Mouse (Mus musculus) thymus, adult 18-20 months (tissue): ENCODE data around the gene Lrch4.

Experiments used
- DNase-seq, 2 experiments: peaks; one replicate each; pipeline ENCODE4 v3.0.0; 2022; ENCODE audit warnings: mixed read lengths in 2 of 2

Lrch4 gene

DNA sequence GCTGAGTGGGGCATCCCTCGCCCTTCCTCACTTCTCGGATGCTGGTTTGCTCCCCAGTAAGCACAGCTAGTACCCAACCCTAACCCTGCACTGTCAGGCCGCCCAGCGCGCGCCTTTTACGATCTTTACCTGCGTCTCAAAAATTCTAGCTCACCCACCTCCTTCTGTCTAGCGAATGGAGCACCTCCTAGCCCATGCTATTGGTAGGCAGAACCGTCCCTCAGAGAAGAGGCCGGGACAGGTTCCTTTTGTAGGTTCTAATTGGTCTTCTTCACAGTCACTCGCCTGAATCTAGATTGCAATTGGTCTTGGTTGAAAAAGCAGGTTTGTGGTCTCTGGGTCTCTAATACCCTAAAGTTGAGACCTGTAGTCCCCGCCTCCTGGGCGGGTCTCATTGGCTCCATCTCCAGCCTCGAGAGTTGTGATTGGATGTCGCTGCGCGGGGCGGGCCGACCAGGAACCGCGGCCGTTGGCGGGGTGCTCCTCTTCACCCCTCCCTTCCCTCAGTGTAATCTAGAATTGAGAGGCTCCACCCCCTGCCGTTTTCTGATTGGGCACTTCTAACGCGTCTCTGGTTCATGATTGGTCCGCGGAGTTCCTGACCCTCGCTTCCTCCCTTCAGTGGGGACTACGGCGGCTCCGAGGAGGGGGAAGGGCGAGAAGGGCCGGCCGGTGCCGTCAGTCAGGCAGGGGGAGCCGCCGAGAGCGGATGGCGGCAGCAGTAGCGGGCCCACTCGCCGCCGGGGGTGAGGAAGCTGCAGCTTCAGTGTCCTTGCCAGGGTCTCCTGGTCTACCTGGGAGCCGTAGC lies at the start of gene Lrch4, which contains the start of the genes Fbxo24 and Gm20605:
Lrch4 (plus strand) TSS at position 624 of the 808 bp plus-strand sequence.
Fbxo24 (minus strand) TSS at position 505 of the 808 bp plus-strand sequence.
Gm20605 (plus strand) TSS at position 678 of the 808 bp plus-strand sequence.
- DNase-seq, result peak; percentile 99 to 100

DNA sequence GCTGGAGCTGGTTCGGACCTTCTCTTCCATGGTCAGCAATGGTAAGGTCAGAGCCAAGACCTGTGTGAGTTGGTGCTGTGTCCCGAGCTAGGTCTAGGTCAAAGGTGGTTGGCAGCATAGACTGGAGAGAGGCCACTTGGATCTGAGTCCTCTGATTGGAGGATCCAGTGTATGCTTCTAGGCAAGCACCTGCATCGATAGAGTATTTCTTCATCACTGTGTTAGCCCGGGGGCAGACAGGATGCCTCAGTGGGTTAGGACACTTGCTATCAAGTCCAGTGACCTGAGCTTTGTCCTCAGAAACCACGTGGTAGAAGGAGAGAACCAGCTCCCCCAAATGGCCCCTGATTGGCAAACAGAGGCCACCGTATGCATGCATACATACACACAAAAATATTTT lies 48.7 kb upstream of the Lrch4 start:
- no peak for DNase-seq

- no peak for DNase-seq
Observed at GRCm38 (mm10) chr5:137582702-137583101, 46.2 kb upstream of the Lrch4 start.

GRCm38 (mm10) chr5:137583670-137584169 lies 45.2 kb upstream of the Lrch4 start:
- no peak for DNase-seq

DNA sequence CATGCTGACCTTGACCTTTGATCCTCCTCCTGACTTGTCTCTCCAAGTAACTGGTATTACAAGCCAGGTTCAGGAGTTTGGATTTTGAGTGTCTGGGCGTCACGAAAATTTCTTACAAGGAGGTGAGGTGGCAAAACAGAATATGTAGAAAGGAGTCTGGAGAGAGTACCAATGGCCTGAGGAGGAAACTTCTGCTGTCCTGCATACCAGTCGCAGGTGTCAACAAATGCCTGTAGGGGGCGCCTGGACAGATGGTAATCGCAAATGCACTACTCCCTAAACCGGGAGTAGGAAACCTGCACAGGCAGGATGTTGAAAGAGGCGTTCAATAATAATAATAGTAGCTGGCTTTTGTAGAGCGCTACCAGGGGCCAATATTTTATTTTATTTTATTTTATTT lies 43.9 kb upstream of the Lrch4 start:
- DNase-seq, result peak in 1 of 2 experiments; percentile 49

DNA sequence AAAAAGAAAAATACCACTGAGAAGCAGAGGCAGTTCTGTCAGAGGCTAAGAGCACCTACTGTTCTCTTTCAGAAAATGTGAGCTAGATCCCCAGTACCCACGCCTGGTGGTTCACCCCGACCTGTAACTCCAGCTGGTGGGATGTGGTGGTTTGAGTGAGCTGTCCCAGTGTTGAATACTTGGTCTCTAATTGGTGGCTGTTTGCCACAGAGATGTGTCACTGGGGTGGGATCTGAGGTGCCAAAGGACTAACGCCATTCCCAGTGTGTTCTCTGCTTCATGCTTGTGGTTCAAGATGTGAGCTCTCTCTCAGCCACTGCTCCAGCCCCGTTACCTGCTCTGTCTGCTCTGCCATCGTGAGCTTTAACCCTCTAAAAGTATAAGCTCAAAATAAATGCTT lies 38.4 kb upstream of the Lrch4 start:
- DNase-seq, result no peak

DNA sequence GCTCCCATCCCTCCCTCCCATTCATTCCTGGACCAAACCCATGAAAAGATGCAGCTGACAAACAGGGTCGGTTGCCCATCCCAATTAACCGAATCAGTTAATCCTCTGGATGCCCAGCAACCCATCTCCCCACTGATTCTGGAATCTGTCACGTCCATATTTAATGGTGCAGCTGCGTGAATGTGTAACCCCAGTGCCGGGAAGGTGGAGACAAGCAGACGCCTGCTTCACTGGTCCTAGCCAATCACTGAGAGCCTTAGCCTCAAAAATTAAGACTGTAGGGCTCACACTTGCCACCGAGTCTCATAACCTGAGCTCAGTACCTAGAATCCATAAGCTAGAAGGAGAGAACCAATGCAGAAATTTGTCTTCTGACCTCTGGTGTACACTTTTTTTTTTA lies 33.0 kb upstream of the Lrch4 start:
- DNase-seq, result no peak

GRCm38 (mm10) chr5:137596601-137597261 lies 32.2 kb upstream of the Lrch4 start:
- peak in 1 of 2 experiments; percentile 48 for DNase-seq

- DNase-seq, result no peak
Observed at GRCm38 (mm10) chr5:137597625-137598024, 31.3 kb upstream of the Lrch4 start.

DNA sequence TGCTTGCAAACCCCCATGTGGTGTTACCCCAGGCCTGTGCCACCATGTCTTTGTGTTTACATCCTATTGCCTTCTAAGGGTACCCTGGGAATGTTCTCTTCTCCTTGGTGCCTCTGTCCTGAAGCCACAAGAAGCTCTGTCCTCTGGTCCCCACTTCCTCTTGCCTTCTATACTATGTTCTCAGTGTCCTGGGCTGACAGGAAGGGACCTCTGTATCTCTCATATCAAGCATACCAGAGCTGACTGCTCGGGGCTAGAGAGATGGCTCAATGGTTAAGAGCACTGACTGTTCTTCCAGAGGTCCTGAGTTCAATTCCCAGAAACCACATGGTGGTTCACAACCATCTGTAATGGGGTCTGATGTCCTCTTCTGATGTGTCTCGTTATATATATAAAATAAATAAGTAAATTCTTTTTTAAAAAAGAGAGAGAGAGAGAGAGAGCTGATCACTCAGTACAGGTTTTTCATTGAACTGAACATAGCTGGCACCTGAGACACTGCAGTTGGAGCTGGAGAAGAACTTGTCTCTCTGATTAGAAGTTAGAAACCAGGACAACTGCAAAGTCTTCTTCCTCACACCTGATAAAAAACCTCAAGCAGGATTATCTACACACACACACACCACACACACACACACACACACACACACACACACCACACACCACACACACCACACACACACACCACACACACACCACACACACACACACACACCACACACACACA lies 30.7 kb upstream of the Lrch4 start:
- DNase-seq, result no peak

DNA sequence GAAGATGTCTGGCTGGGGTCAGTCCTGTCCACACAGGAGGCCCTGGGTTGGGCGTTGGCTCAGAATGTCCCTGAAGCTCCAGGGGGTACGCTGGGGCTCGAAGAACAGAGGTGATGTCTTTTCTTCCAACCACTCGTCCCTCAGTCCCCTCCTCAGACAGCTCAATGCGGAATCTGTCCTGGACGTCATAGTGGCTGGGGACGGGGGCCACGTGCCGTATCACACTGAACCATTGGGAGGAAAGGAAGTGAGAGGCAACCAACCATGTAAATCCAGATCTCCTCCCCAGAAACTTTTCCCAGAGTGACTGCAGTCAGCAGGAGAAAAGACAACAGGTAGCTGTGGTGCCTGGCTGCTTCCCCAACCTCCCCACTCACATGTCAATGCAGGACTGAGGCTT lies 29.3 kb upstream of the Lrch4 start:
- DNase-seq, result no peak

DNA sequence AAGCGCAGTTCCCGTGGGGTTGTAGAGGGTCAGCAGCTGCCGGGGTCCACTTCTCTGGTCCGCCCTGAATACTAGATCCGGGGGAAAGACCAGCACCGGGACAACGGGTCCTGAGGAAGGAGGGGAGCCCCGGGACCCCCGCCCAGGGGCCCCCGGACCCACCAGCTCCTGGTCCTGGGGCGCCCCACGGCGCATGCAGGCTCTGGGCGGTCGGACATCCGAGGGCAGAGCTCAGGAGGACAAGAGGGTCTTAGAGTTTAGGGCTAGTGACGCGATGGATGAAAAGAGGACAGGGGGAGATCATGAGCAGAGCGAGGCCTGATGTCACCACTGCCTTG lies 28.7 kb upstream of the Lrch4 start:
- no peak for DNase-seq

DNA sequence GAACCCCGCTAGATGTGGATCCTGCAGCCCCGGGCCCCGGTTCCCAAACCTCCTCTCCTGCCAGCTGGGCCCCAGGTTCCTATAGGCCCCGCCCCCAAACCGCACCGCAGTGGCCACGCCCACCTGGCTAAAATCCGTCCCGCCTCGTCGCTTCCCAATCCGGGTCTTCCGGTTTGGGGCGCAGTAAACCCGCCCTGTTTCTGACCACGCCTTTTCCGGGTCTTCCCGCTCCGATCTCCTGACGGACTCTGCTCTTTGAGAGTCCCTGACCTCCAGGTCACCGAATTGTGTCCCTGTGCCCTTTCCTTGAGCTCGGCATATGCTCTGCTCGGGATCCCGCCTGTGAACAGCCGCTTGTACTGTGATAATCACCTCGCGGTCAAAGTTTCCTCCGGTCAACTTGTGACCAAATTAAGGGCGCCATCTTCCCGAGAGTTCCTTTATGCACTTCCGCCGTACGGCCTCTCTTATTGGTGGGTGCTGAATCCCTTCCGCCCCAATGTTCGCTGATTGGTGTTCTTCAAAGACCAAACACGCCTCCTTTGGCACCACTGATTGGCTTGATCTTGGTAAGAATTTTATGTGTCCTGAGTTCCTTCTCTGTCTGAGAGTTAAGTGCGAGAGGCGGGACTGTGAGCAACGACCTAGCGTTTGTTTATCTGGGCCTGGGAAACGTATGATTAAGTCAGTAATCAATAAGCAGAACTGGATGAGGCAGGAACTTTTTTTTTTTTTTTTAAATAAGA lies 28.1 kb upstream of the Lrch4 start, which contains the start of gene Mospd3:
Mospd3 (minus strand) TSS at position 440 of the 746 bp plus-strand sequence.
- peak; percentile 93 to 96 for DNase-seq

DNA sequence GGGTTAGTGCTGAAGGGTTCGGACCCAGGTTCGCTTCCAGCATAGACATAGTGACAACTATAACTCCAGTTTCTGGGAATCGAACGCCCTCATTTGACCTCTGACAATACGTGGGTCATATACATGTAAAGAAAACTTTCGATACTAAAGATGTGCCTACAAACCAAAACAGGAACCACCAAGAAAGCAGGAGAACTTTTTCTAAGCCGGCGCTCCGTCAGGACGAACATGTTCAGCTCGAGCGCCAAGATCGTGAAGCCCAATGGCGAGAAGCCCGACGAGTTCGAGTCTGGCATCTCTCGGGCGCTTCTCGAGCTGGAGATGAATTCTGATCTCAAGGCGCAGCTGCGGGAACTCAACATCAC lies 27.6 kb upstream of the Lrch4 start:
- DNase-seq, result no peak

DNA sequence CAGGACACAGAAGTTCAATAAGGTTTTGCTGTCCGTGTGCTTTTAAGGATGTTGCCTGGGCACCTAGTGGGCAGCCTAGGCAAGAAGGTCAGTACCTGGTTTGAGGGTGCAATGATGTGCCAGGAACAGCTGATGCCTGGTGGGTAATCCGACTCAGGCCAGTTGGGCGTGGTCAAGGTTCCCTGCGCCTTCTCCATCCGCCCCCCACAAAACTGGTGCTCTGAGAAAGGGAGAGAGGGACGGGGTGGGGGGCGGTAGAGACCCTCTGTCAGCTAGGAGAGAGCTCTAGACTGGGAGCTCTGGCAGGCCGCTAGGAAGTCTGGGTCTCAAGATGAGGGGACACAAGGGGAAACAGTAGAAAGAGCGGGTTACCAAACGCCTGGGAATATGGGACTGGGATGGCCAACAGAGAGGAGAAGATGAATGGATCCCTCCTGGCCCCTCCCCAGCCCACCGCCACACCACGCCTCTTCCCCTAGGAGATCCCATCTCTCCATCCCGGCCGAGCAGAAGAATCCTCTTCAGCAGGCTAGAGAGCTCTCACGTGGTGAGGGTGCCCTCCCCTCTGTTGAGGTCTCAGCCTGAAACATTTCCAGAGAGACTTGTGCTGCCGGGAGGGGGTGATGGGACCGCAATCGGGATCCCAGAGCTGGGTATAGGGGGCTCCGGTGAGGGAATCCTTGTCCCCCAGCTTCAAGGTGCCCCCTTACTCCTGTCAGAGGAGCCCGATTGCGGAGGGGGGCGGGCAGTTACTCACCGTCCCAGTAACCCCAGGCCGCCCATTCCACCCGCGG lies 20.9 kb upstream of the Lrch4 start:
- DNase-seq, result no peak

DNA sequence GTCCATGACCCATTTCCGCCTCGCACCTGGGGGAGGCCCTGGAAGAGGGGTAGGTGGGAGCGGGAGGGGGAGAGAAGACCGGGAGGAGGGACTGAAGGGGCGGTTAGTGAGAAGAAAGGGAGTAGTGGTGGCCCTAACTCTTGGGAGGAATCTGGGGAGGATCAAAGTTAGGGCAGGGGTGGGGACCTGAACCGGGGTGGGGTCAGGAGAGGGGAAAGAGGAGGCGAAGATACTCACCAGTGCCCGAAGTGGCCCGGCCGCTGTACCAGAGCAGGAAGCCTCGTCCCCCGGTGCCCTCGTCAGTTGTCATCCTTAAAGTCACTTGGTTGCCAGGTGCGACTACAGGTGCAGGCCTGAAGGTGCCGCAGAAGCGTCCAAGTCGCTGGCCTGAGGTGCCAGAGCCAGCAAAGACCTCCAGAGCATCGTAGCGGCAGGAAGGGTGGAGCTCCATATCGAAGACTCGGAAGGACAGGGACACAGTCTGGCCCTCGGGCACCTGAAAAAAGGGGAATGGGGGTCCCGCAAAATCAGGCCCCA lies 20.2 kb upstream of the Lrch4 start:
- no peak for DNase-seq

- DNase-seq, result no peak
Observed at GRCm38 (mm10) chr5:137609292-137609691, 19.6 kb upstream of the Lrch4 start.

DNA sequence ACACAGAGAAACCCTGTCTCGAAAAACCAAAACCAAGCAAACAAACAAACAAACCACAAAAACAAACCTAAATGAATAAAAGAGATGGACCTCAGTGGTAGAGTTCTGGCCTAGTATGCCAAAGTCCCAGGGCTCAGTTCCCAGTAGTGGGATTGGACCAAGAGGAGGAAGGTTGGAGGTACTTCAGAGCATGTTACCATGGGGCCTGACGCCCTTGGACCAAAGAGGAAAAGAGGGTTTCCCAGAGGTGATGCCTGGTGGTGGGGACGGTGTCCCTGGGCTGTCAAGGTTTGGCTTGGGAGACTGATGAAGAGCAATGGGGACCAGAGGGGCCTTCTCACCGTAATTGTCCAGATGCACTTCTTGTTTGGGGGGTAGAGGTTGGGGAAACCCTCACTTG lies 18.9 kb upstream of the Lrch4 start:
- DNase-seq, result no peak

DNA sequence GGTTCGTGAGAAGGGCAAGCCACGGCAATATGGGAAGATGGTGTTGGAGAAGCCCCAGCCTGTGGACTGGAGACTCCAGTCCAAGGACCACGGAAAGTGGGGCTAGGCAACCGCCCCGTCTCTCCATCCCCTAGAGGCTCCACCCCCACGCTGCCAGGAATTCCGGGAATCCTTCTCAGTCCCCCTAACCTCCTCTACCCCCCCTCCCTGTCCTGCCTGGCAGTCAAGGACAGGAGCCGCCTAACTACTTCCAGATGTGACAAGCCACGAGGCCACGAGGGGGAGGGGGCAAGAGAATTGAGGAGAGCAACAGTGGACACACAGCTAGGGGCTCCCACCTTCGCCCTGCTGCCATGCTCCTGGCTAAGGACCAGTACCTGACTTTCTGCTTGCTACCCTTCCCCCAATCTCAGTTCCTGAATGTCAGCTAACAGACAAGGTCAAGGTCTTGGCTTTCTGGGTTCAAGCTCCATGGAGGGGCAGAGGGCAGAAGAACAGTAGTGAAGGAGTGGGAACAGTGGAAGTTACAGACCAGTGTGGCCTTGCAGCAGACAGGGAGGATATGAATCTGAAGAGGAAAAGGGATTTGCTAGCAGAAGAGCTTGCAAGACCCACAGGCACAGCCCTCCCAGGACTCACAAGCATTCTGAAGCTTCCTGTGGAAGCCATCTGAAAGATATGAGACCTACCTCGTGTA lies 18.2 kb upstream of the Lrch4 start:
- DNase-seq, result no peak

DNA sequence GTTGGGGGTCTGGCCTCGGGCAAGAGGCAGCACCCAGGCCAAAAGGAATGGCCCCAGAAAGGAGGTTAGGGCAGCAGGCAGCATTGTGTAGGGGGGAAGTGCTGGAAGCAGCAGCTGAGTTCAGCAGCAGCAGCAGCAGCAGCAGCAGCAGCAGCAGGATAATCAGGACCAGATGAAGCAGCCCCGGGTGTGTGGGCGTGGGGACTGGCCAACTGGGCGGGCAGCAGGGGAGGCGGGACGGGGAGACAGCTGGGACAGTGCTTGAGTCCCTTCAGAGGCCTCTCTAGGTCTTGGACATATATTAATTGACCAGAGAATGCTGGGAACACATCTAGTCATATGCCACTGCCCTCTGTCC lies 17.7 kb upstream of the Lrch4 start:
- no peak for DNase-seq

DNA sequence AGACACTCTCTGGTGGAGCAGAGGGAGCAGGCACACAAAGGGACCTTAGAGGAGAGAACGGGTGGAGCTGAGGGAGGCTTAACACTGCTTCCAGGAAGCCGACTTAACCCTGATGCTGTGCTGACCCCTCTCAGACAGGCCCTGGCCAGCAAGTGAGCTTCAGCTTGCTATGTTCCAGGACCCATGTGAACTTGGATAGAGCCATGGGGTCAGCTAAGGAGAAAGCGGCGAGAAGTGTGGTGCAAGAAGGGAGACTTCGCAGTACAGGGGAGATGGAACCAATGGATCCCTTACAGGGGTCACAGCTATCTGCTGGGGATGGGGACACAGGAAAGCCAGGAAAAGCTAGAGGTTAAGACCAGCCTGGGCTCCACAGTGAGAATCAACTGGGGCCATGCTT lies 15.8 kb upstream of the Lrch4 start:
- no peak for DNase-seq
